Mouse (Mus musculus): ENCODE data around the gene Ccn2. TPM values are rescaled to one million over a fixed set of nuclear protein-coding genes. Genes with fewer than 3 reads are reported as not detected.

Gene Ccn2
- polyA plus RNA-seq, 1 experiment from 2014 or later: 34.3 TPM

DNA sequence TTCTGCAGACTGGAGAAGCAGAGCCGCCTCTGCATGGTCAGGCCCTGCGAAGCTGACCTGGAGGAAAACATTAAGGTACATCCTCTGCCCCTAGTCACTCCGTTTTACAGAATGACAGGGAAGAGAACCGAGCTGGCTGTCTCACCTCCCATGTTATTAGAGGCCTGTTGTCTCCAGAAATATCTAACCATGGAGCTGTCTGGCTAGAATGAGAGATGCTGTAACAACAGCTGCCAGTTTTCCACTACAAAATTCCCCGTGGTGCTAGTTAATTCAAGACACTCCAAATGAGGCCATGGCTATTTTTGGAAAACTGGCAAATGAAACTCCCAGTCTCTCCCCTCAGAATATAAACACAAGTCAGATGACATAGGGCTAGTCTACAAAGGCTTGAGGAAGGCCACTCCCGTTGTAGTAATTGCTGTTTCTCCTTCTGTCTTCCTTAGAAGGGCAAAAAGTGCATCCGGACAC lies 1.7 kb downstream of the Ccn2 start:
- Histone ChIP-seq H3K9ac (ENCODE audit: low read length) (peak overlapping the region; percentile 88), H3K27me3 (ENCODE audit: control insufficient read depth, insufficient read depth, low read length) (no peaks in the 10 kb centered on the region), H3K9me3 (replicated peaks; ENCODE audit: control insufficient read depth, low read length) (no peaks in the 10 kb centered on the region), H3K27ac (ENCODE audit: low read length) (peak overlapping the region; percentile 96), H3K4me2 (ENCODE audit: low read depth, low read length) (peak overlapping the region; percentile 76), H3K4me1 (ENCODE audit: control insufficient read depth, insufficient read depth, low read length) (peaks cover 36% of the 10 kb centered on the region), H3K4me3 (ENCODE audit: low read length) (peak overlapping the region; percentile 75), H3K36me3 (ENCODE audit: control insufficient read depth, insufficient read depth) (no peaks in the 10 kb centered on the region)
- WGBS: 26% methylated on average over 7 of the region's 7 CpGs
- no peak for ATAC-seq (replicated peaks; ENCODE audit: extremely low read depth, insufficient read depth, low FRiP score)

DNA sequence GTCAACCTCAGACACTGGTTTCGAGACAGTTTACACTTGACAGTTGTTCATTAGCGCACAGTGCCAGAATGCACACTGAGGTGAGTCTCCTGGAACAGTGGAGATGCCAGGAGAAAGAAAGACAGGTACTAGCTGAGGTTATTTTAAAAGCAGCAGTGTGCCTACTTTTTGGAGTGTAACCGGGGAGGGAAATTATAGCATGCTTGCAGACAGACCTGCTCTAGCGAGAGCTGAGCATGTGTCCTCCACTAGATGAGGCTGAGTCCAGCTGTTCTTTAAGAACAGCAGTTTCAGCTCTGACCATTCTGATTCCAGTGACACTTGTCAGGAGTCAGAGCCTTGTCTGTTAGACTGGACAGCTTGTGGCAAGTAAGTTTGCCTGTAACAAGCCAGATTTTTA lies 2.5 kb downstream of the Ccn2 start:
- ATAC-seq (replicated peaks; ENCODE audit: extremely low read depth, insufficient read depth, low FRiP score): no peak
- peak overlapping the region; percentile 88 for H3K9ac ChIP-seq (ENCODE audit: low read length)
- peak overlapping the region; percentile 76 for H3K4me2 ChIP-seq (ENCODE audit: low read depth, low read length)
- no peaks in the 10 kb centered on the region for H3K27me3 ChIP-seq (ENCODE audit: control insufficient read depth, insufficient read depth, low read length)
- peak overlapping the region; percentile 96 for H3K27ac ChIP-seq (ENCODE audit: low read length)
- 63% methylated on average over 4 of the region's 4 CpGs for WGBS
- H3K9me3 ChIP-seq (replicated peaks; ENCODE audit: control insufficient read depth, low read length): no peaks in the 10 kb centered on the region
- peaks cover 28% of the 10 kb centered on the region for H3K4me1 ChIP-seq (ENCODE audit: control insufficient read depth, insufficient read depth, low read length)
- H3K4me3 ChIP-seq (ENCODE audit: low read length): peak overlapping the region; percentile 75
- no peaks in the 10 kb centered on the region for H3K36me3 ChIP-seq (ENCODE audit: control insufficient read depth, insufficient read depth)

DNA sequence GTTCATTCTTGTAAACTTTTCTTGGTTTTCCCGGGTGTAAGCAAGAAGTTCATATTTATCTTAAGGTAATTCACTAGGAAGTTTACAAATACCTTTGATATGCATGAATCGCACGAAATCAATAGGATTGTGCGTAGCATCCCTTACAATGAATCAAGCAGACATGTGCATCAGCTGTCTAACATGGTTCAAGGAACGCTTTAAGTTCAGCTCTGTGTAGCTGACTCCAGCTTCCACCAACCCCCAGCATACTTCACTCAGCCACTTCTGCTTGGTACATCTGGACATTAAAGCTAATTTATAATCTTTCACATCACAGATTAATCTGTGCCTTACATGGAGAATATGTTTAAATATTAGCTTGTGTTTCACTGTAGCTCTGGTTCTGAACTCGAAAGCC lies 3.5 kb downstream of the Ccn2 start:
- H3K4me1 ChIP-seq (ENCODE audit: control insufficient read depth, insufficient read depth, low read length): peaks cover 20% of the 10 kb centered on the region
- no peak overlapping the region for H3K4me3 ChIP-seq (ENCODE audit: low read length)
- H3K27ac ChIP-seq (ENCODE audit: low read length): no peak overlapping the region
- H3K4me2 ChIP-seq (ENCODE audit: low read depth, low read length): no peak overlapping the region; the same call in 1 of the 2 replicates
- no peak for ATAC-seq (replicated peaks; ENCODE audit: extremely low read depth, insufficient read depth, low FRiP score)
- no peak overlapping the region for H3K9ac ChIP-seq (ENCODE audit: low read length)
- H3K9me3 ChIP-seq (replicated peaks; ENCODE audit: control insufficient read depth, low read length): no peaks in the 10 kb centered on the region
- H3K36me3 ChIP-seq (ENCODE audit: control insufficient read depth, insufficient read depth): no peaks in the 10 kb centered on the region
- whole genome bisulfite sequencing: 92% methylated on average over 6 of the region's 6 CpGs
- no peaks in the 10 kb centered on the region for H3K27me3 ChIP-seq (ENCODE audit: control insufficient read depth, insufficient read depth, low read length)

DNA sequence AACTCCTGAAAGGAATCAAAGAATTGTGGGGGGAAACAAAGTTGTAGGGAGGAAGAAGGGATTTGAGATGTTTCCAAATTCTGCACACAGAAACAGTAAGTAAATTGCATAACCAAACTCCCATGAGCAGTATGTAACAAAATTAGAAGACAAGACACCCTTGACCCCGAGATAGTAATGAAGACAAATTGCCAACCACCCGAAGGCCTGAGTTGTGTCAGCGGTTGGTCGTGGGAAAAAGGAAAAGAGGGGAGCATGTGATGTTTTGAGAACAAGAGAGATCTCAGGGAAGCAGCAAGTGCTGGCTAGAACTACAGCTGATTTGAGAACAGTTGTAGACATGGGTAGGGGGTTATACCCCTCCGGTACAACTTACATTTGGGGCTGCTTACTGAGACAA lies 4.6 kb downstream of the Ccn2 start:
- H3K9me3 ChIP-seq (replicated peaks; ENCODE audit: control insufficient read depth, low read length): no peaks in the 10 kb centered on the region
- H3K27ac ChIP-seq (ENCODE audit: low read length): no peak overlapping the region
- no peak for ATAC-seq (replicated peaks; ENCODE audit: extremely low read depth, insufficient read depth, low FRiP score)
- H3K4me3 ChIP-seq (ENCODE audit: low read length): no peak overlapping the region
- H3K9ac ChIP-seq (ENCODE audit: low read length): no peak overlapping the region
- no peaks in the 10 kb centered on the region for H3K27me3 ChIP-seq (ENCODE audit: control insufficient read depth, insufficient read depth, low read length)
- H3K36me3 ChIP-seq (ENCODE audit: control insufficient read depth, insufficient read depth): no peaks in the 10 kb centered on the region
- peaks cover 10% of the 10 kb centered on the region for H3K4me1 ChIP-seq (ENCODE audit: control insufficient read depth, insufficient read depth, low read length)
- no peak overlapping the region for H3K4me2 ChIP-seq (ENCODE audit: low read depth, low read length)
- 61% methylated on average over 5 of the region's 5 CpGs for WGBS

DNA sequence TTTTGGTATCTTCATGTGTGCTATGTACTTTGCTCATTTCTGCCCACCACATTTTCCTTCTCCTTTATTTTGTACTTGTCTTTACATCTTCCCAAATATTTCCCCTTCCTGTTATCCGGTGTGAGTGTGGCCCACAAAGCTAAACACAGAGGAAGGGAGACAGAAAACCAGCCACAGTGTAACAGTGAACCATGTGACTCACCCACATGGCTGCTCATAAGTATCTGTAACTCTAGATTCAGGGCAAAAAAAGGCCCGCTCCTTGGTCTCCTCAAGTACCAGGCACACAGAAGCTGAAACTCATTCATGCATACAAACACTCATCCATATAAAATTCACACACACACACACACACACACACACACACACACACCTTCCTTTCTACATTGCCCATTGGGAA lies 7.8 kb downstream of the Ccn2 start:
- H3K27me3 ChIP-seq (ENCODE audit: control insufficient read depth, insufficient read depth, low read length): no peaks in the 10 kb centered on the region
- no peak overlapping the region for H3K27ac ChIP-seq (ENCODE audit: low read length)
- no peak for ATAC-seq (replicated peaks; ENCODE audit: extremely low read depth, insufficient read depth, low FRiP score)
- H3K9me3 ChIP-seq (replicated peaks; ENCODE audit: control insufficient read depth, low read length): no peaks in the 10 kb centered on the region
- peaks cover 3% of the 10 kb centered on the region; the same call in 1 of the 2 replicates for H3K4me1 ChIP-seq (ENCODE audit: control insufficient read depth, insufficient read depth, low read length)
- H3K4me2 ChIP-seq (ENCODE audit: low read depth, low read length): no peak overlapping the region
- WGBS: 68% methylated on average over 2 of the region's 2 CpGs
- H3K36me3 ChIP-seq (ENCODE audit: control insufficient read depth, insufficient read depth): no peaks in the 10 kb centered on the region
- H3K4me3 ChIP-seq (ENCODE audit: low read length): no peak overlapping the region
- H3K9ac ChIP-seq (ENCODE audit: low read length): no peak overlapping the region

DNA sequence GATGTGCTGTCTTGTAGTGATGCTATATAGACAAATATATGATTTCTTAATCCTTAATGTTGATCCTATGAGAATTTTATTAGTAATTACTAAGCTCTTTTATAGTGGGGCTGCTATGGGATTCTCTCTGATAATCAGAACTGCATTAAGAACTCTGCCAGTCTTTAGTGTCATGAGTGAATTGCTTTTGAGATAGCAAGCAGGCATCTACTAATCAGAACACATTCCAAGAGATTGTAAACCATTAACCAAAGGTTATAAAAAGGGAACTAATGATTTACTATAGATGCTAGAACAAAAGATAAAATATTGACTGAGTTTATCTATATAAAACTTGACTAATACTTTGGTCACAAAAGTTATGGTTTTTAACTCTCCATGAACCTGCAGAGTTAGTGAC lies 8.5 kb downstream of the Ccn2 start:
- no peak overlapping the region for H3K27ac ChIP-seq (ENCODE audit: low read length)
- H3K4me1 ChIP-seq (ENCODE audit: control insufficient read depth, insufficient read depth, low read length): peaks cover 3% of the 10 kb centered on the region; the same call in 1 of the 2 replicates
- no peak for ATAC-seq (replicated peaks; ENCODE audit: extremely low read depth, insufficient read depth, low FRiP score)
- no peak overlapping the region for H3K9ac ChIP-seq (ENCODE audit: low read length)
- H3K36me3 ChIP-seq (ENCODE audit: control insufficient read depth, insufficient read depth): no peaks in the 10 kb centered on the region
- no peaks in the 10 kb centered on the region for H3K27me3 ChIP-seq (ENCODE audit: control insufficient read depth, insufficient read depth, low read length)
- no peak overlapping the region for H3K4me3 ChIP-seq (ENCODE audit: low read length)
- H3K4me2 ChIP-seq (ENCODE audit: low read depth, low read length): no peak overlapping the region
- no peaks in the 10 kb centered on the region for H3K9me3 ChIP-seq (replicated peaks; ENCODE audit: control insufficient read depth, low read length)

DNA sequence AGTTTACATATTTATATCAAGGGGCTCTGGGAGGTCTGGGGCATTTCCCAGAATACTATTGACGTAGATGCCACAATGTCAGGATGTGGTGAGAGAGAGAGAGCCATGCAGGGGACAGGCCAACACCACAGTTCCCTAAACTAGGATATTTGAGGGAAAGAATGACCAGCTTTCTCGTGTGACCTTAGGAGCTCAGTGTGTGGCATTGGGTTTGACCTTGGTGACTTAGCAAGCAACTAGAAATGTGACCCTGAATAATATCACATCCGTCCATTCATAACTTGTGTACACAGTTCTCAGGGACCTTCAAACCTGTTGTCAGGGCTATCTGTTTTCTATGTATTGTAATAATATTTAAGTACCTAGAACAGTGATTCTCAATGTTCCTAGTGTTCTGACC lies 13.9 kb downstream of the Ccn2 start:
- no peaks in the 10 kb centered on the region for H3K9me3 ChIP-seq (replicated peaks; ENCODE audit: control insufficient read depth, low read length)
- H3K36me3 ChIP-seq (ENCODE audit: control insufficient read depth, insufficient read depth): no peaks in the 10 kb centered on the region
- no peak overlapping the region for H3K4me3 ChIP-seq (ENCODE audit: low read length)
- H3K4me2 ChIP-seq (ENCODE audit: low read depth, low read length): no peak overlapping the region
- H3K4me1 ChIP-seq (ENCODE audit: control insufficient read depth, insufficient read depth, low read length): peaks cover 3% of the 10 kb centered on the region; the same call in 1 of the 2 replicates
- H3K27ac ChIP-seq (ENCODE audit: low read length): no peak overlapping the region
- no peak for ATAC-seq (replicated peaks; ENCODE audit: extremely low read depth, insufficient read depth, low FRiP score)
- no peak overlapping the region for H3K9ac ChIP-seq (ENCODE audit: low read length)
- H3K27me3 ChIP-seq (ENCODE audit: control insufficient read depth, insufficient read depth, low read length): no peaks in the 10 kb centered on the region
- WGBS: 84% methylated on average over 3 of the region's 3 CpGs

DNA sequence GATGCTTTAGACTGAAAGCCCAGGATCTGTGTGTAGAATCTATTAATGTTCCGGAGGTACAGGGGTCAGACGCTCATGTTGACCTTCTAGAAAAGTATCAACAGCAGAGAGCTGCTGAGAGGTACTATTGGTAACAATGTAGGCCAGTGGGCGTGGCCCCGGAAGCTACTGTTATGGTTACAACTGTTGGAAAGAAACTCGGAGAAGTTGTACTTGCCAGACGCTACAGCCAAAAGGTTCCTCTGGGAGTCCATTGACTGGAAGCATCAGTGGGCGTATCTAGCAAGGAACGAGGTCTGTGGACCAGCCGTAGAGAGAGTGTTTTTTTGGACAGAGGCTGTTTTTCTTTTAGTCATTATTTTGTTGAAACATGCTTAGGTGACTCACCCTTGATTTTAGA lies 14.5 kb downstream of the Ccn2 start:
- H3K36me3 ChIP-seq (ENCODE audit: control insufficient read depth, insufficient read depth): no peaks in the 10 kb centered on the region
- no peak overlapping the region for H3K27ac ChIP-seq (ENCODE audit: low read length)
- H3K9ac ChIP-seq (ENCODE audit: low read length): no peak overlapping the region
- no peaks in the 10 kb centered on the region for H3K9me3 ChIP-seq (replicated peaks; ENCODE audit: control insufficient read depth, low read length)
- 81% methylated on average over 9 of the region's 9 CpGs for WGBS
- ATAC-seq (replicated peaks; ENCODE audit: extremely low read depth, insufficient read depth, low FRiP score): no peak
- no peak overlapping the region for H3K4me2 ChIP-seq (ENCODE audit: low read depth, low read length)
- H3K4me1 ChIP-seq (ENCODE audit: control insufficient read depth, insufficient read depth, low read length): peaks cover 2% of the 10 kb centered on the region; the same call in 1 of the 2 replicates
- no peaks in the 10 kb centered on the region for H3K27me3 ChIP-seq (ENCODE audit: control insufficient read depth, insufficient read depth, low read length)
- H3K4me3 ChIP-seq (ENCODE audit: low read length): no peak overlapping the region

DNA sequence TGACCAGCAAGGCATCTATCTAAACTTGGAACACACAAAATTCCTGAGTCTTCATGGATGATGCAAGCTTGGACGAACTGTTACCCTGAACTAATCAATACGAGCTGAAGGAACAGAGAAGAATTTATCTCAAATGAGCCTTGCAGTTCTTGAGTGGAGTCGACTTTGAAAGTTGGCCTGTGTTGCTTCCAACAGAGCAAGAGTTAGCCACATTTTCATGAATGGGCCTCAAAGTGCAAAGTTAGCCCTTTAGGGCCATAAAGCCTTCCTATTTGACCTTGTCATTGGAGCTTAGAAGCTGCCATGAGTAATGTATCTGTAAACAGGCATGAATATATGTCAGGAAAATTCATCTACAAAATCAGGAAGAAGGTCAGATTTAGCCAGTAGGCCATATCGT lies 19.5 kb downstream of the Ccn2 start:
- Histone ChIP-seq H3K9me3 (replicated peaks; ENCODE audit: control insufficient read depth, low read length) (no peaks in the 10 kb centered on the region), H3K27ac (ENCODE audit: low read length) (no peak overlapping the region), H3K27me3 (ENCODE audit: control insufficient read depth, insufficient read depth, low read length) (no peaks in the 10 kb centered on the region), H3K4me1 (ENCODE audit: control insufficient read depth, insufficient read depth, low read length) (no peaks in the 10 kb centered on the region), H3K4me3 (ENCODE audit: low read length) (no peak overlapping the region), H3K36me3 (ENCODE audit: control insufficient read depth, insufficient read depth) (no peaks in the 10 kb centered on the region), H3K9ac (ENCODE audit: low read length) (no peak overlapping the region), H3K4me2 (ENCODE audit: low read depth, low read length) (no peak overlapping the region)
- 81% methylated on average over 4 of the region's 4 CpGs for WGBS
- no peak for ATAC-seq (replicated peaks; ENCODE audit: extremely low read depth, insufficient read depth, low FRiP score)

DNA sequence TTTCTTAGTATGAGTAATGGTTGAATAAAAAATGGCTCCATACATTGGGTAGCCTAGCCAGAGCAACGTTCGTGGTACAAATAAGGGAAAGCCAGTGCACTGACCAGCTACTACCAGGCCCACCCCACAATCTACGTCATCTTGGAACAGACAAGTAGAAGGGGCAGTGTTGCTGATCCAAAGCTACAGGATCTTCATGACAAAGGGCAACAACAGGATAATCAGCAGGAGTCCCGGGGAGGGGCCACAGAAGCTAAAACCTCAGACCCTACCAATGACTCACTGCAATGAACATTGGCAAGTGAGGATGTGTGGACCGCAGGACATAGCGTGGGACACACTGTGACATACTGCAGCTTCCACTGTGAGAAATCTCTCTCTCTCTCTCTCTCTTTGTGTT lies 20.6 kb downstream of the Ccn2 start:
- Histone ChIP-seq H3K4me2 (ENCODE audit: low read depth, low read length) (no peak overlapping the region), H3K27ac (ENCODE audit: low read length) (no peak overlapping the region), H3K4me1 (ENCODE audit: control insufficient read depth, insufficient read depth, low read length) (no peaks in the 10 kb centered on the region), H3K27me3 (ENCODE audit: control insufficient read depth, insufficient read depth, low read length) (no peaks in the 10 kb centered on the region), H3K9ac (ENCODE audit: low read length) (no peak overlapping the region), H3K4me3 (ENCODE audit: low read length) (no peak overlapping the region), H3K9me3 (replicated peaks; ENCODE audit: control insufficient read depth, low read length) (no peaks in the 10 kb centered on the region), H3K36me3 (ENCODE audit: control insufficient read depth, insufficient read depth) (no peaks in the 10 kb centered on the region)
- no peak for ATAC-seq (replicated peaks; ENCODE audit: extremely low read depth, insufficient read depth, low FRiP score)
- WGBS: 83% methylated on average over 6 of the region's 6 CpGs

Measured in heart, embryonic 16.5 days (tissue).